Mouse (Mus musculus) liver, adult 2 months (tissue): ENCODE results near the gene Gm10340. TPM values are rescaled to one million over a fixed set of nuclear protein-coding genes. Genes with fewer than 3 reads are reported as not detected.
"Not testable (repeated sequence)": the region's sequence is repeated elsewhere in the genome, so short reads cannot be mapped to it uniquely, and the experiment has no call there.

Source experiments
- DNase-seq: peaks from one replicate; pipeline ENCODE4 v3.0.0-alpha.2; 2011; ENCODE audit warnings: low read depth, low spot score; ENCODE audit errors: extremely low read depth
- H3K27ac ChIP-seq: fragments of 200-500 bp; replicated peaks from 2 replicates; pipeline ENCODE4 v1.5.1; 2012; ENCODE audit warnings: low read depth, mild to moderate bottlenecking, control low read depth, inconsistent platforms, low read length; ENCODE audit not compliant: insufficient read depth
- H3K27me3 ChIP-seq: fragments of 200-500 bp; 2 replicates; pipeline ENCODE4 v1.6.1; 2012; ENCODE audit warnings: mild to moderate bottlenecking, moderate library complexity, low read length, inconsistent platforms; ENCODE audit not compliant: control insufficient read depth, insufficient read depth
- H3K36me3 ChIP-seq: fragments of 200-500 bp; 2 replicates; pipeline ENCODE4 v1.6.1; 2012; ENCODE audit warnings: low read length, inconsistent platforms; ENCODE audit not compliant: control insufficient read depth, insufficient read depth
- H3K4me1 ChIP-seq: fragments of 200-500 bp; 2 replicates; pipeline ENCODE4 v1.6.1; 2011; ENCODE audit warnings: low read length; ENCODE audit not compliant: control insufficient read depth, insufficient read depth
- H3K4me3 ChIP-seq: fragments of 200-500 bp; 2 replicates; pipeline ENCODE4 v1.5.1; 2011; ENCODE audit warnings: low read depth, mild to moderate bottlenecking, control low read depth, low read length, moderate library complexity; ENCODE audit not compliant: insufficient read depth
- H3K79me2 ChIP-seq: fragments of 200-500 bp; 2 replicates; pipeline ENCODE4 v1.6.1; 2012; ENCODE audit warnings: inconsistent platforms, mild to moderate bottlenecking, low read length, moderate library complexity; ENCODE audit not compliant: control insufficient read depth, insufficient read depth
- H3K9ac ChIP-seq: fragments of 200-500 bp; 2 replicates; pipeline ENCODE4 v1.6.1; 2012; ENCODE audit warnings: low read depth, mild to moderate bottlenecking, control low read depth, inconsistent platforms, low read length
- WGBS: fragments of 180-500 bp; shearing (Covaris S2); methylation state at CpG from one replicate; pipeline ENCODE4 v1.1.7; 2018; 5-methylcytosine and 5-hydroxymethylcytosine counted together
- polyA plus RNA-seq: library from polyadenylated mRNA; depleted of rRNA; stranded (reverse); fragments of >200 nt; gene quantifications from 2 replicates; pipeline ENCODE4 v1.2.3, GENCODE M21; 2012; rRNA removed
- total RNA-seq: library from RNA; depleted of rRNA; stranded (reverse); fragments of >200 nt; gene quantifications from 2 replicates; pipeline ENCODE4 v1.2.3, GENCODE M21; 2014; rRNA removed

Gene Gm10340
- total RNA-seq (not detected in 2 replicates), polyA plus RNA-seq (not detected in 2 replicates)

DNA sequence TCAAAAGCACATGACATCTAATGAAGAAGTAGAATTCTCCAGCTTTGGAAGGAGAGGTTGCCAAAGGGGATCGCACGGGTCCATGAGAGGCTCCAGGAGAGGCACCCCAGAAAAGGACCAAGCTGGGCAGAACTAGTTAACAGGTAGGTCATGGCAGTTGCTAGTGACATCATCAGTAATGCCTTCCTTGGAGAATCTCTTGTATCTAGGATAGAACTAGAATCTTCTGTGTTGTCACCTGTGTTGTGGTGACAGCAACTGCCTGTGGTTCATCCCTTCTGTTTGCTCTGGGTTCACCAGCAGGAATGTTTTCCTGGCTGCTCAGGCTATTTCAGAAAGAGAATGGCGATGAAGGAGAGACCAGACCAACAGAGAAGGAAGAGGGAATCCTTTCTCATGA is at the start of gene Gm10340:
Gene Gm10340, plus strand, starts transcription at position 301 of the 400 bp plus-strand sequence.
- DNase-seq, H3K27ac ChIP-seq, H3K9ac ChIP-seq, H3K36me3 ChIP-seq, H3K27me3 ChIP-seq, H3K4me1 ChIP-seq, H3K79me2 ChIP-seq, H3K4me3 ChIP-seq: not testable (repeated sequence)
- 90% methylated on average over 2 of the region's 3 CpGs for WGBS

GRCm38 (mm10) chr14:3116051-3116450 is 17.7 kb upstream of the Gm10340 start:
- not testable (repeated sequence) for H3K36me3 ChIP-seq, H3K27ac ChIP-seq, DNase-seq, H3K4me3 ChIP-seq, H3K79me2 ChIP-seq, H3K27me3 ChIP-seq, H3K4me1 ChIP-seq, H3K9ac ChIP-seq
- WGBS: 94% methylated on average over 25 of the region's 25 CpGs

GRCm38 (mm10) chr14:3187955-3188354 is 54.2 kb downstream of the Gm10340 start, which contains the start of gene Gm5795:
Gene Gm5795, plus strand, starts transcription at chr14:3188255.
- not testable (repeated sequence) for H3K9ac ChIP-seq, H3K27me3 ChIP-seq, DNase-seq, H3K4me3 ChIP-seq, H3K4me1 ChIP-seq, H3K79me2 ChIP-seq, H3K36me3 ChIP-seq, H3K27ac ChIP-seq
- no CpG with 5 or more reads among the region's 2 CpGs for WGBS

Other genes starting within 250 kb of the Gm10340 start
- not detected in 2 replicates for gene Gm2888, start 104.0 kb upstream of the Gm10340 start, total RNA-seq
- not detected in 2 replicates for gene Gm2888, start 104.0 kb upstream of the Gm10340 start, polyA plus RNA-seq
- 0.13 TPM in 1 of 2 replicates, not detected in the other for gene Gm2897, start 84.7 kb upstream of the Gm10340 start, total RNA-seq
- gene Gm2897, start 84.7 kb upstream of the Gm10340 start, polyA plus RNA-seq: not detected in 2 replicates
- not detected in 2 replicates for gene Gm5795, start 54.3 kb downstream of the Gm10340 start, total RNA-seq
- gene Gm5795, start 54.3 kb downstream of the Gm10340 start, polyA plus RNA-seq: not detected in 2 replicates
- gene D830030K20Rik, start 74.5 kb downstream of the Gm10340 start, total RNA-seq: not detected in 2 replicates
- gene D830030K20Rik, start 74.5 kb downstream of the Gm10340 start, polyA plus RNA-seq: 0.05 TPM in 1 of 2 replicates, not detected in the other
- not detected in 2 replicates for gene Gm2956, start 198.6 kb downstream of the Gm10340 start, total RNA-seq
- not detected in 2 replicates for gene Gm2956, start 198.6 kb downstream of the Gm10340 start, polyA plus RNA-seq